Mouse (Mus musculus) liver, postnatal 0 days (tissue): Measurements from ENCODE around the gene Slc22a5. TPM values are rescaled to one million over a fixed set of nuclear protein-coding genes. Genes with fewer than 3 reads are reported as not detected.
"Not testable (repeated sequence)": the region's sequence is repeated elsewhere in the genome, so short reads cannot be mapped to it uniquely, and the experiment has no call there.

Experiments
- ATAC-seq: fragments of 200-750 bp; cut with Nextera tagmentation; 2 replicates; pipeline ENCODE4 v1.8.0; 2017; ENCODE audit warnings: mild to moderate bottlenecking, moderate library complexity
- DNase-seq: peaks from one replicate; pipeline ENCODE4 v3.0.0-alpha.2; 2016
- H3K27ac ChIP-seq: fragments of 300-500 bp; sonication (generic); 2 replicates; pipeline ENCODE4 v1.5.1; 2014; ENCODE audit warnings: antibody characterized with exemption, moderate library complexity, mild to moderate bottlenecking, low read depth
- H3K27me3 ChIP-seq: fragments of 300-500 bp; sonication (generic); 2 replicates; pipeline ENCODE4 v1.6.1; 2014; ENCODE audit warnings: low read length, control low read depth, mixed read lengths; ENCODE audit not compliant: insufficient read depth
- H3K36me3 ChIP-seq: fragments of 300-500 bp; sonication (generic); replicated peaks from 2 replicates; pipeline ENCODE4 v1.6.1; 2014; ENCODE audit warnings: mild to moderate bottlenecking, control low read depth, low read length, moderate library complexity, mixed read lengths; ENCODE audit not compliant: insufficient read depth
- H3K4me1 ChIP-seq: fragments of 300-500 bp; sonication (generic); 2 replicates; pipeline ENCODE4 v1.6.1; 2014; ENCODE audit warnings: antibody characterized with exemption, mild to moderate bottlenecking, control low read depth; ENCODE audit not compliant: insufficient read depth
- H3K4me2 ChIP-seq: fragments of 300-500 bp; sonication (generic); 2 replicates; pipeline ENCODE4 v1.6.1; 2014; ENCODE audit warnings: low read depth, mild to moderate bottlenecking, low read length, moderate library complexity, mixed read lengths
- H3K4me3 ChIP-seq: fragments of 300-500 bp; sonication (generic); 2 replicates; pipeline ENCODE4 v1.5.1; 2014; ENCODE audit warnings: low read depth, low read length
- H3K9ac ChIP-seq: fragments of 300-500 bp; sonication (generic); replicated peaks from 2 replicates; pipeline ENCODE4 v1.6.1; 2014; ENCODE audit warnings: mild to moderate bottlenecking, moderate library complexity
- H3K9me3 ChIP-seq: fragments of 300-500 bp; sonication (generic); 2 replicates; pipeline ENCODE4 v1.6.1; 2016; ENCODE audit warnings: mild to moderate bottlenecking, control low read depth, low read length, mixed read lengths
- CTCF ChIP-seq: sonication (generic); IDR thresholded peaks from 2 replicates; pipeline ENCODE4 v1.5.1; 2016; ENCODE audit warnings: antibody characterized with exemption, low read depth
- EP300 ChIP-seq: IDR thresholded peaks from 2 replicates; pipeline ENCODE4 v1.6.1; 2016; ENCODE audit warnings: antibody characterized with exemption, low read depth, mild to moderate bottlenecking
- WGBS: fragments of 180-500 bp; shearing (Covaris S2); extraction: QIAGEN DNeasy Blood & Tissue Kit; methylation state at CpG from one replicate; pipeline ENCODE4 v1.1.7; 2014; ENCODE audit not compliant: insufficient replicate concordance; 5-methylcytosine and 5-hydroxymethylcytosine counted together
- polyA plus RNA-seq: library from polyadenylated mRNA; unstranded; fragments of >200 nt; fragmentation: Nextera tagmentation; extraction: Ambion mirVana; gene quantifications from 2 replicates; pipeline ENCODE4 v1.2.1, GENCODE M21; 2015

The Slc22a5 gene
- polyA plus RNA-seq, 1 experiment from 2014 or later = 7.2 TPM

- no peak; the same call in 1 of the 2 replicates for ATAC-seq
- WGBS = 4% methylated on average over 29 of the region's 33 CpGs
- Histone ChIP-seq H3K4me2 (peak overlapping the region; percentile 96), H3K9ac (peak overlapping the region; percentile 71), H3K9me3 (no peaks in the 10 kb centered on the region), H3K4me3 (peak overlapping the region; percentile 66), H3K36me3 (no peaks in the 10 kb centered on the region), H3K27me3 (no peaks in the 10 kb centered on the region), H3K4me1 (peaks cover 26% of the 10 kb centered on the region), H3K27ac (peak overlapping the region; percentile 78)
- DNase-seq = no peak
- TF ChIP-seq EP300 (no peak), CTCF (no peak)
These were observed 455 bp downstream of the Slc22a5 start for GRCm38 (mm10) chr11:53890906-53891504.

GRCm38 (mm10) chr11:53890225-53890624, 1.2 kb downstream of the Slc22a5 start:
- TF ChIP-seq CTCF = no peak
- no peak for TF ChIP-seq EP300
- Histone ChIP-seq H3K27me3 (no peaks in the 10 kb centered on the region), H3K4me2 (peak overlapping the region; percentile 96), H3K4me1 (peaks cover 26% of the 10 kb centered on the region), H3K27ac (no peak overlapping the region), H3K36me3 (no peaks in the 10 kb centered on the region), H3K9ac (no peak overlapping the region), H3K9me3 (no peaks in the 10 kb centered on the region), H3K4me3 (peak overlapping the region; percentile 66; the same call in 1 of the 2 replicates)
- ATAC-seq (no peak), DNase-seq (no peak)
- WGBS = 78% methylated on average over 2 of the region's 2 CpGs

GRCm38 (mm10) chr11:53889091-53889645, 2.3 kb downstream of the Slc22a5 start:
- Histone ChIP-seq H3K4me2 (peak overlapping the region; percentile 35), H3K9ac (no peak overlapping the region), H3K9me3 (no peaks in the 10 kb centered on the region), H3K4me3 (no peak overlapping the region), H3K36me3 (no peaks in the 10 kb centered on the region), H3K27ac (peak overlapping the region; percentile 34; the same call in 1 of the 2 replicates), H3K4me1 (peaks cover 26% of the 10 kb centered on the region), H3K27me3 (no peaks in the 10 kb centered on the region)
- WGBS = 51% methylated on average over 4 of the region's 4 CpGs
- no peak for TF ChIP-seq EP300
- no peak for TF ChIP-seq CTCF
- no peak for ATAC-seq
- no peak for DNase-seq

- ATAC-seq = no peak
- Histone ChIP-seq H3K27me3 (no peaks in the 10 kb centered on the region), H3K4me3 (no peak overlapping the region), H3K36me3 (no peaks in the 10 kb centered on the region), H3K27ac (no peak overlapping the region), H3K4me2 (no peak overlapping the region), H3K4me1 (peaks cover 26% of the 10 kb centered on the region), H3K9me3 (no peaks in the 10 kb centered on the region), H3K9ac (no peak overlapping the region)
- TF ChIP-seq CTCF (no peak), EP300 (no peak)
- 82% methylated on average over 4 of the region's 4 CpGs for WGBS
- DNase-seq = no peak
These were observed 3.2 kb downstream of the Slc22a5 start for GRCm38 (mm10) chr11:53888242-53888641.

- H3K4me2 ChIP-seq = no peak overlapping the region
- DNase-seq (no peak), ATAC-seq (peak; percentile 29; the same call in 1 of the 2 replicates)
- H3K36me3 ChIP-seq = no peaks in the 10 kb centered on the region
- H3K9me3 ChIP-seq = no peaks in the 10 kb centered on the region
- no peak overlapping the region for H3K27ac ChIP-seq
- no peak overlapping the region for H3K4me3 ChIP-seq
- 55% methylated on average over 2 of the region's 2 CpGs for WGBS
- TF ChIP-seq EP300 (no peak), CTCF (no peak)
- no peaks in the 10 kb centered on the region for H3K27me3 ChIP-seq
- no peak overlapping the region for H3K9ac ChIP-seq
- H3K4me1 ChIP-seq = 0 out of 2 replicates have a peak, but pooled peaks cover 1% of the 10 kb centered on the region
These were observed 8.2 kb downstream of the Slc22a5 start for GRCm38 (mm10) chr11:53883287-53883686.

GRCm38 (mm10) chr11:53878096-53878495, 13.4 kb downstream of the Slc22a5 start:
- not testable (repeated sequence) for H3K9me3 ChIP-seq, H3K27ac ChIP-seq, H3K4me1 ChIP-seq, ATAC-seq, H3K9ac ChIP-seq, H3K27me3 ChIP-seq, H3K36me3 ChIP-seq, DNase-seq, H3K4me3 ChIP-seq, H3K4me2 ChIP-seq
- WGBS = 70% methylated on average over 5 of the region's 5 CpGs
- TF ChIP-seq CTCF = 0 out of 2 replicates have a peak, but pooled peaks have one; percentile 15
